Mouse (Mus musculus) heart, adult 2 months (tissue): ENCODE measurements around the gene Cyp3a11.

Source experiments
- CTCF ChIP-seq: fragments of 200-600 bp; IDR thresholded peaks from 2 replicates; pipeline ENCODE4 v1.8.1; 2022; ENCODE audit warnings: antibody characterized with exemption, mild to moderate bottlenecking, moderate library complexity
- EP300 ChIP-seq: fragments of 200-500 bp; IDR thresholded peaks from 2 replicates; pipeline ENCODE4 v1.6.1; 2011; ENCODE audit warnings: low read depth, low read length, control low read depth; ENCODE audit not compliant: insufficient read depth
- POLR2A ChIP-seq: fragments of 200-500 bp; IDR thresholded peaks from 2 replicates; pipeline ENCODE4 v1.6.1; 2011; ENCODE audit warnings: mild to moderate bottlenecking, low read depth, low read length, control low read depth; ENCODE audit not compliant: insufficient read depth

DNA sequence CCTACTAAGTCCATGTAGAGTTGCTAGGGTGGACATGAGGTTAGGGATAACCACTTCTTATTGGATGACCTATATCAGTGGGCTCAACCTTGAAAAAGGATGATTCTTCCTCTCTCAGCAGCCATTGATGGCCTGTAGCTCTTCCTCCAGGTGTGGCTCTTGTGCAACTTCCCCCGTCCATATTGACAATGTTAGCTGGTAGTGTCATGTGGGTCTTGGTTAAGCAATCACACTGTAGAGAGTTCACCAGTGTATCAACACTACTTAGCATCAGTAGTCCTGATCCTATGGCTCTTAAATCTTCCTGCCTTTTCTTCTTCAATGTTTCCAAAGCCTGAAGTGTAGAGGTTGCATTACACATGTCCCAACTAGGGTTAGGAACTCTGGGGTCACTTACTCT is 24.8 kb upstream of the Cyp3a11 start:
- TF ChIP-seq POLR2A (no peak), EP300 (no peak), CTCF (no peak)
